Mouse (Mus musculus) left cerebral cortex, adult 6 months (tissue): ENCODE measurements around the gene Tlnrd1. TPM values are rescaled to one million over a fixed set of nuclear protein-coding genes. Genes with fewer than 3 reads are reported as not detected.

Source experiments
- long read RNA-seq, 2 experiments: library from polyadenylated mRNA; unstranded; transcript quantifications; one replicate each; pipeline ENCODE4 v2.0.0; 2019 to 2020
- polyA plus RNA-seq: library from polyadenylated mRNA; unstranded; fragments of <200 nt; fragmentation: Nextera tagmentation; gene quantifications from 2 replicates; pipeline ENCODE4 v1.2.3, GENCODE M21; 2021

The Tlnrd1 gene
- polyA plus RNA-seq, result 1.2 and 11.7 TPM in 2 replicates
- long read RNA-seq, experiment 1, full-length matches to known transcripts, result 54 of 54 reads
- long read RNA-seq, experiment 1, partial matches to known transcripts, result 0 of 54 reads
- long read RNA-seq, experiment 1, other reads (novel, unspliced or antisense), result 0 of 54 reads
- long read RNA-seq, experiment 2, full-length matches to known transcripts, result 9 of 9 reads
- long read RNA-seq, experiment 2, partial matches to known transcripts, result 0 of 9 reads
- long read RNA-seq, experiment 2, other reads (novel, unspliced or antisense), result 0 of 9 reads

DNA sequence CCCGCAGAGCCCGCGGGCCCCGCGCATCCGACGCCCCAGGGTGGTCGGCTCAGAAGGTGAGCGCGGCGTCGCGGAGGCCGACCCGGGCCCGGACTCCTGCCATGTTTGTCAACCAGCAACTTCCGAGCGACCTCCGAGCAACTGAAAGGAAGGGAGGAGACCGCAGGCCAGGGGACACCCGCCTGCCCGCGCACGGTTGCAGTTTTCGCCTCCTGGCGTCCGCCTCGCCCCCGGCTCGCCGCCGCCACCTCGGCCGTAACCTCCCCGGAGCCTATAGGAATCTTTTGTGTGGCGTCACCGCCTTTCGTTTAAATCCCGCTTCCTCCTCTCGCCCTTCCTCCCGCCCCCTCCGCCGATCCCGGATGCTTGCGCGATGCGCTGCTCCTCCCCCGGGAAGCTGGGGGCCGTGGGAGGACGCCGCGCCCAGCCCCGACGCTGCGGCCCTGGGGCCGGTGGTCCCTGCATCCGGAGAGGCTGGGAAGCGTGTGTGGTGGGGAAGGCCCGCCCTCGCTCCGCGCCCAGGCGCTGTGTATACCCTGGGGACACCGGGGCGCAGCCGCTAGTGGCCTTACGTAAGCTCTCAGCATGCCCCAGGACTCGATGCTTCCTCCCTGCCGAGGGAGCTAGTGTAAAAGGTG is at the start of gene Tlnrd1, which contains the start of gene Mesd:
Tlnrd1 (minus strand) TSS at position 285 of the 638 bp plus-strand sequence.
Mesd (plus strand) TSS at position 446 of the 638 bp plus-strand sequence.

Other genes with a start within 250 kb of the Tlnrd1 start
- 1.2 and 1.3 TPM in 2 replicates for gene Il16, start 138.6 kb downstream of the Tlnrd1 start, polyA plus RNA-seq
- gene Cfap161, start 89.4 kb downstream of the Tlnrd1 start, polyA plus RNA-seq, result 1.3 and 1.7 TPM in 2 replicates
- 63.6 and 71.4 TPM in 2 replicates for gene Mesd, start 161 bp upstream of the Tlnrd1 start, polyA plus RNA-seq
- 0.61 and 1.0 TPM in 2 replicates for gene Cemip, start 202.2 kb upstream of the Tlnrd1 start, polyA plus RNA-seq